Mouse (Mus musculus) gastrocnemius, postnatal 14 days (tissue): Measurements from ENCODE around the gene Pdgfc. TPM values are rescaled to one million over a fixed set of nuclear protein-coding genes. Genes with fewer than 3 reads are reported as not detected.
"Not testable (repeated sequence)": the region's sequence is repeated elsewhere in the genome, so short reads cannot be mapped to it uniquely, and the experiment has no call there.

Experiments
- DNase-seq: peaks from one replicate; pipeline ENCODE4 v3.0.0; 2021; ENCODE audit warnings: mixed read lengths
- intact Hi-C: fragments of 180-260 bp; cut with DNase I; formaldehyde crosslinking; loops from one replicate; pipeline ENCODE4 v1.15.1; 2025; ENCODE audit warnings: low total_unique reads
- total RNA-seq, 2 experiments: library from RNA; stranded (reverse); gene quantifications; 2 replicates each; pipeline ENCODE4 v1.2.3; 2021

Pdgfc gene
- total RNA-seq, 2 experiments from 2014 or later = 2.1 to 2.6 TPM

DNA sequence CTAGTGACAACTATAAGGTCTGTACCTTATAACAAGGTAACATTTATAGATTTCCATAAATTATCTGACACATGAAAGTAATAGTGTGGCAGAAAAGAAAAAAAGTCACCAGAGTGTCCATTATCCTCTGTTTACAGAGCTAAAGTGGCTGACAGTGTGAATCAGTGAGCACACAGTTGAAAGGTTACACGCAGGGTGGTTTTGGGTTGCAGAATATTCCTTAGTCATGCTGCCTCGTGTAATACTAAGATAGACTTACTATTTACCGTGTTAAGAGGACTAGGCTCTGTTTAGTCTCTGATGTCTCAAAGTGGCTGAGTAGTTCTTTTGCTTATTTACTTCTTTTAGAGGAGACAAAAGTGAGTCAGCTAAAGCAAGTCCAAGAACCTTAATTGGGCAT, 100.8 kb downstream of the Pdgfc start:
- no peak for DNase-seq
- intact Hi-C loops = no loop called here

GRCm38 (mm10) chr3:81138030-81138429, 101.8 kb downstream of the Pdgfc start:
- intact Hi-C loops, DNase-seq: not testable (repeated sequence)

DNA sequence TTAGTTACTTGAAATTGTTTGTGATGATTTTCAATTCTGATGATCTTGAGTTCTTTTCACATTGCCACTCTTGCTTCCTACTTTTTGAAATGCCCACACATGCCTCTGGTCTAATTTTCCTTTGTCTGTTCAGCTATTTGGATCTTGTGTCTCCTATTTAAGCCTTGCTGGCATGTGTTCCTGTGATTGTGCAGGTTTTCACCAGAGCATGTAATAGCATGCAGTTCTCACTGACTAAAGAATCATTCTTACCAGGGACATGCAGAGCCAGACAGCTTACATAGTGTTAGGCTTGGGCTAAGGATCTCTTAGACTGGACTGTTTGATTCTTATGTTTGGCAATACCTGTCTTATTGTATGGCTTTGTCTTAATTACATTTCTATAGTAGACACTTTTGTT, 107.5 kb downstream of the Pdgfc start:
- DNase-seq = no peak
- intact Hi-C loops = no loop called here

GRCm38 (mm10) chr3:81149109-81149521, 112.9 kb downstream of the Pdgfc start:
- intact Hi-C loops = no loop called here
- no peak for DNase-seq

GRCm38 (mm10) chr3:81150228-81150627, 114.0 kb downstream of the Pdgfc start:
- DNase-seq = no peak
- intact Hi-C loops = no loop called here

DNA sequence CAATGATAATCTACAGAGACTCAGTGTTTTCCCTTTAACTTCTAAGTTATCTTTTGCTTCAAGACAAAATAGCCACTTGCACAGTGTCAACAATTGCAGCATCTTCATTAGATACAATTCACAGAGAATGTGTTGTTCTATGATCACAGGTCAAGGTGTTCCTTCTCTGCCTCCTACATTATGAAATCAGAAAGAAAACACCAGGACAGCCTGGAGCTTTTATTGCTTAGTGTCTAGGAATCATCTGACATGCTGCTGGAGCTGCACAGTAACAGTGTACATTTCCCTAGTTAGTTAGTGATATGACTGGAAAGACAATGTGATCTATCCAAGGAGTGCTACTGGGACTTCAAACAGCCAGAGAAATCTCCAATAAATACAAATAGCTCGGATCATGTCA, 118.2 kb downstream of the Pdgfc start:
- intact Hi-C loops = no loop called here

DNA sequence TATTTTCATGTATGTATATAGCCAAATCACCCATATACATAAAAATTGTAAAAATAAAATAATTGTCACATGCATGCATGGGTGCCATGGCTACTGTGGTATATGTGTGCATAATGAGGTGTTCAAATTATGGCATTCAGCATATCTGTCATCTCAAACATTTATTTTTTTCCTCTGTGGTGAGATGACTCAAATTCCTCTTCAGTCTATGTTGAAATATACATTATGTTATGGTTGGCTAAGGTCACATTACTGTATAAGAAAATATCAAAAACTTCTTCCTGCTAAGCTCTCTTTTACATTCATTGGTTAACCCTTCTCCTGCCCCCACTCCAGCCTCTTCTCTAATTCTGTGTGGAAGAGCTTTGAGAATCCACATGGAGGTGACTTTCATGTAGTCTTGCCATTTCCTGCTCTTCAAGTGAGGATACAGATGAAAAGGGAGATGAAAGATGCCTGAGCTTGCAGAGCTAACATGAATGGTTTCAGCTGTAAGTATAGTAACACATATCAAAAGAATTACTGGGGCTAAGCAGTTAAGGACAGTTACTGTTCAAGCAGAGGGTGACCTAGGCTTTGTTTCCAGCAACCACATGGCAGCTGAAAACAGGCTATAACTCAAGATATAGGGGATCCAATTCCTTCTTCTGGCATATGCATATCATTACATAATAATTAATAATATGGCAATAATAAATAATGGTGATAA, 124.4 kb downstream of the Pdgfc start:
- DNase-seq = no peak
- intact Hi-C loops = no loop called here

More for the DNA sequence above, 118.2 kb downstream of the Pdgfc start:
- DNase-seq = no peak

DNA sequence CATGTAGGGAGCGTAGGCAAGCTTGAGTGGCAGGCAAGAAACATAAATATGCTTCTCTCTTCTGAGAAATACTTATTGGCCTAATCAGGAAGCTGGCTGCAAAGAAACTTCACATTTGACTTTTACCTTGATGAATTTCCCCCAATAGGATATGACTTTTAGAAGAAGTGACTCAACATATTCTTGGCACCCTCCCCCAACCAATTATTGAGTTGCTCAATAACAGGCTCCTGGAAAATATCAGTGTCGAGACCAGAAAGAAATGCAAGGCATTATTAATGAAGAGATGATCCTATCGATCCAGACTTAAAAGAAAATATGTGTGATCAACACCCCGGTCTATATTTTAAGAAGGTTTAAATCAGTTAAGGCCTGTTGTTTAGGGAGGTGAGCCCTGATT, 125.9 kb downstream of the Pdgfc start:
- intact Hi-C loops = no loop called here
- no peak for DNase-seq

- no peak for DNase-seq
- intact Hi-C loops = no loop called here
Measured at GRCm38 (mm10) chr3:81164091-81164490, 127.9 kb downstream of the Pdgfc start.

GRCm38 (mm10) chr3:81170073-81170809, 134.0 kb downstream of the Pdgfc start:
- no peak for DNase-seq
- intact Hi-C loops = no loop called here

- intact Hi-C loops = no loop called here
- no peak for DNase-seq
Measured at GRCm38 (mm10) chr3:81174832-81175231, 138.6 kb downstream of the Pdgfc start.

DNA sequence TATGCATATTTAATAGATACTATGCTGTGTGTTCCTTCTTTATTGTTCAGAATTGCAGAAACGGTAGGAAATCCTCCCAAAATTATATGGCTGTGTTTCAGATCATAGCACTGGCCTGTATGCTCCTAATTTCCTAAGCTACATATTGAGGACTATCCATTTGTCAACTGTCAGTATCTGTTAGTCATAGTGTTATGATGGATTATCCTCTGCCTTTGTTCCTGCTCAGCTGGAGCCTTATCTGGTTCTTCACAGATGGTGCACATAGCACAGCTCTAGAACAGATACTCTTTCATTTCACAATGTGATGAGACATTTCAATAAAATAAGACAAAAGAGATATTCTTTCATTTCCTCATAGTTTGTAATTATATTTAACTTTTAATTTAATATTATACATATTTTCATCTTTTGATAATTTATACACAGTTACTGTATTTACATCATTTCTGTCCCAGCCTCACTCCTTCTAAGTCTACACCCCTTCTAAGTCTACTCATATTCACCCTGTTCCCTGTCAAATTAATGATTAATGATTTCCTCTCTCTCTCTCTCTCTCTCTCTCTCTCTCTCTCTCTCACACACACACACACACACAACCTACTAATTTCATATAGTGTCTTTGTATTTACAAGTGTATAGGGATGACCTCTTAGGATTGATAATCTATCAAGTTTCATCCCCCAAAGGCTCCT, 145.2 kb downstream of the Pdgfc start:
- intact Hi-C loops = no loop called here
- no peak for DNase-seq

DNA sequence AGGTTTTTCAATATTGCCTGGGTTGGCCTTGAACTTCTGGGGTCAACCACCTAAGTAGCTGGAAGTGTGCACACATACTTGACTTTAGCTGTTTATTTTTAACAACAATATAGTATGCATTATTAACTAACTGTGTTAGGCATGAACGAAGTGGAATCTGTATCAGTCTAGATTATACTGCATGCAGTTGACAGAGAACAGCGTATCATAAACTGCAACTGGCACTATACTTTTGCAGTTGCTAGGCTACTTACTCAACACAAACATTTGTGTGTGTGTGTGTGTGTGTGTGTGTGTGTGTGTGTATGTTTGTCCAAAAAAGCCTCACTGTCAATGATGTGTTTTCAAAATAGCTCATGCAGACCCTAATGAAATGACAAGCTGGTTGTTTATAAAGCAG, 160.7 kb downstream of the Pdgfc start:
- intact Hi-C loops = no loop called here
- DNase-seq = no peak

DNA sequence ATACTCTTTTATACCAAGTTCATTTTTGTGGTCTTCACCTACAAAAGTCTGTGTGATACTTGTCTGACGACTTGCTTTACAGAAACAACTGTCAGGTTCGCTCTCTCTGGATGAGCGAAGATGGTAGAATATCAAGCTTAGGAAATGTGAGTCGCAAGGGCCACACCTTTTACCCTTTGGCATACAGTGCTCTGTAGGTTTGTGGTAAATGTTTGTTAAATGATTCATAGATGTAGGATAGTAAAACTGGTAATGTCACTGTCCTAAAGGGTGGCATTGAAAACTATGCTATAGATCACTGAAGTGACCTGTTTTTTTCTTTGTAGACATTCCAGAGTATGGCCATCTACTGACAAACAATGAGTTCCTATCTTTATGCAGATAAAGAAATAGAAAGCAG, 161.4 kb downstream of the Pdgfc start:
- DNase-seq = no peak
- intact Hi-C loops = no loop called here

DNA sequence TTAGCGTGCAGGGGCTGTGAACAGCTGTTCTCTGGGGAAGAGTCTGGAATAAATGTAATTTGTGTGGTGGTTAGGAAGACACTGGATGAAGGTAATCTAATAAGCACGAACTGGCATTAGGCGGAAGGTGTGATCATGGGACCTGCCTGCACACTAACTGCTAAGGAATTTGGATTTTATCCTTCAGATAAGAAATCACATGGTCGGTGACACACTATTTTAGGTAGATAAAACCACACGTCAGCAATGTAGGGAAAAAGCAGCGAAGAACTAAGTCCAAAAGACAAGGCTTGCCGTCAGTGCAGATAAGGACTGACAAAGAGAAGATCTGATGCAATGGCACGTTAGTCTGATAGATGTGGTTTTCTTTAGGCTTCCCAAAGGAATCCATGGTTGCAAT, 164.4 kb downstream of the Pdgfc start:
- no peak for DNase-seq
- intact Hi-C loops = no loop called here

DNA sequence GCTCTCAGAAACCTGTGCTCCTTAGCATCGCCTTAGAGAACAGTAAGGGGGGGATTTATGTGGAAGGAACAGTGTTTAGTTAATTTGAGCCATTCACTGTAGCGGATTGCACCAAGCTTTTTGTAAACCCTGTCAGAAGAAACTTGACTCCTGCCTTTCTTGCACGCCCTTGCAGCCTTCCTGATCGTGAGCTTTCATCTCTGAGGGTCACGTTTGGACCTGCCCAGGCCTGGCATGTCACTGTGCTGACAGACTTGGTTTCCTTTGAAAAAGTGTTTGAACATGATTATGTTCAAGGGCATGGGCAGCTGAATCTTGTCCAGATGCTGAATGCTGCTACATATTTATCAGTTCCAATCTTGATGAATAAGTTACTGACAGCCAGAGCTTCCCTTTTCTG, 169.0 kb downstream of the Pdgfc start:
- intact Hi-C loops = no loop called here
- no peak for DNase-seq

DNA sequence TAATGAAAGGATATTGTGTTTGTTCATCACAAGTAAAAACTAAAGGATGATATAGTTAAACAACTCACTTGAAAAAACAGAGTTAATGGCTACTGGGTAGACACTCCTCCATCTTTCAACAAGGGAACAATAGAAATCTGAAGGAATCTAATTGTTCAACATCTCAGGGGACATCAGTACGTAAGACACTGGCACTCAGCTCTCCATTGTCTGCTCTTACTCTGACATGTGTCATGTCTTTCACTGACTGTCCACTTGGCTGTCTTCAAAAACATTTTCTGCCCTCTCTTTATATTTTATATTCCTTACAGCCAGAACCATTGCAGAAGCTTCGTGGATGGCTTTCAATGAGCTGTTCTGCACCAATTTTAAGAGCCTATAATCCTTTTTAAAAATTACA, 172.0 kb downstream of the Pdgfc start:
- intact Hi-C loops = no loop called here
- no peak for DNase-seq

DNA sequence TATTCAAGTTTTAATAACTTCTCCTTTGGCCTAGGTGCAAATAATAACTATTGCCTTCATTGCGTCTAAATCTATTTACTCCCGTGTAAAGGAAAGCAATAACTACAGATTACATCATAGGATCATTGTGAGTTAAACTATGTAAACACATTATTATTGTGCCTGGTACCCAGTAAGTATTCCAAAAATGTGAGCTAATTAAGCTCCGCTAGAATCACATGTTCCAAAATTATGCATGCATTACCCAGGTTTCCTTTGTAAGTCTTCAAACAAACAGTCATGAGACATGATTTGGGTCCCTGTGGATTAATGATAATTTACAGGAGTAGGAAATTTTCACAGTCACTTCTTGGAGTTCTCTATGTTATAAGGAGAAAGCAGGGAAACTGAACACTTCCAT, 174.9 kb downstream of the Pdgfc start:
- DNase-seq = no peak
- intact Hi-C loops = no loop called here

- intact Hi-C loops = no loop called here
Measured at GRCm38 (mm10) chr3:81211666-81212065, 175.4 kb downstream of the Pdgfc start.

DNA sequence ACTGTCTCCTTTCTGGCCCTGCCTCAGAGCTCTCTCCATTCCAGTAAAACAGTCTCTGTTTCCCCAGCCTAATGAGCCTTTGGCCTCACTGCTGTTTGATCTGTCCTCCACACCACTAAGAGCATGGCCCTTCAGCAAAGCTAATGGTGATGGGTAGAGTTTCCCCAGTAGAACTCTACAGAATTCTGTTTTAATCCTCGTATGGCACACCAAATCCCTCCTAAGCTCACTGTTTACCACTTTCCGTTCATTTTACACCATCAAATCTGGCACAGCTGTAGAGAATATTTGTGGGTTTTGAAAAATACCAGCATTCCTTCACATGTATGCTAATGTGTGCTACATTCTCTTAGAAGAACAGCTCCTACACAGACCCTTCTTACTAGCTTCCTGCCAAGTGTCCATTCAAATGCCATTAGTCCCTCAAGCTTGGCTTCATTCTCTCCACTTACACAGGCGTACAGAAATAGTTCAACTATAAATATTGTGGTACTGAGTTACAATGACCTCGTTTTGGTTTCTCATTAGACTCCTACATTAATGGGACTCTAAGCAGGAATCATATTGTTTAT, 179.4 kb downstream of the Pdgfc start:
- no peak for DNase-seq
- intact Hi-C loops = no loop called here

More at GRCm38 (mm10) chr3:81211666-81212065, 175.4 kb downstream of the Pdgfc start:
- DNase-seq = no peak
